Mouse (Mus musculus) lung, postnatal 4 days (tissue): ENCODE results near the gene Tbc1d10a.

Experiments
- DNase-seq, 2 experiments: peaks; one replicate each; pipeline ENCODE4 v3.0.0; 2021

Gene Tbc1d10a

GRCm38 (mm10) chr11:4217914-4218629 is 31.5 kb downstream of the Tbc1d10a start, which contains the start of gene Castor1:
Castor1 (plus strand) TSS chr11:4218225.
- peak; percentile 94 to 96 for DNase-seq

- DNase-seq = no peak
These were observed 32.0 kb downstream of the Tbc1d10a start for GRCm38 (mm10) chr11:4218637-4219036.

GRCm38 (mm10) chr11:4219317-4219751 is 32.7 kb downstream of the Tbc1d10a start:
- DNase-seq = peak; percentile 74 to 82

GRCm38 (mm10) chr11:4219908-4220307 is 33.3 kb downstream of the Tbc1d10a start:
- DNase-seq = no peak

- peak; percentile 76 to 85 for DNase-seq
These were observed 34.1 kb downstream of the Tbc1d10a start for GRCm38 (mm10) chr11:4220443-4221400.

- no peak for DNase-seq
These were observed 35.7 kb downstream of the Tbc1d10a start for GRCm38 (mm10) chr11:4222046-4222950.

GRCm38 (mm10) chr11:4223393-4224188 is 37.0 kb downstream of the Tbc1d10a start:
- DNase-seq = no peak

- DNase-seq = no peak
These were observed 37.6 kb downstream of the Tbc1d10a start for GRCm38 (mm10) chr11:4224223-4224622.

- DNase-seq = no peak
These were observed 40.2 kb downstream of the Tbc1d10a start for GRCm38 (mm10) chr11:4226569-4227325.

GRCm38 (mm10) chr11:4228463-4228862 is 41.9 kb downstream of the Tbc1d10a start:
- DNase-seq = peak in 1 of 2 experiments; percentile 55

GRCm38 (mm10) chr11:4229841-4230240 is 43.3 kb downstream of the Tbc1d10a start:
- DNase-seq = no peak

- DNase-seq = no peak
These were observed 44.8 kb downstream of the Tbc1d10a start for GRCm38 (mm10) chr11:4231435-4231834.

- peak; percentile 54 to 55 for DNase-seq
These were observed 46.1 kb downstream of the Tbc1d10a start for GRCm38 (mm10) chr11:4232644-4233043.

- no peak for DNase-seq
These were observed 48.6 kb downstream of the Tbc1d10a start for GRCm38 (mm10) chr11:4235052-4235655.

GRCm38 (mm10) chr11:4235665-4236545 is 49.3 kb downstream of the Tbc1d10a start, which contains the start of gene Osm:
Osm (plus strand) TSS chr11:4236420.
- DNase-seq = peak in 1 of 2 experiments; percentile 41

- peak in 1 of 2 experiments; percentile 29 for DNase-seq
These were observed 50.0 kb downstream of the Tbc1d10a start for GRCm38 (mm10) chr11:4236546-4237067.

- peak in 1 of 2 experiments; percentile 52 for DNase-seq
These were observed 50.9 kb downstream of the Tbc1d10a start for GRCm38 (mm10) chr11:4237389-4237912.

- no peak for DNase-seq
These were observed 51.6 kb downstream of the Tbc1d10a start for GRCm38 (mm10) chr11:4238167-4238566.

- DNase-seq = no peak
These were observed 53.1 kb downstream of the Tbc1d10a start for GRCm38 (mm10) chr11:4239691-4240090.
